Mouse (Mus musculus) liver, adult 2 months (tissue): ENCODE data around the gene Pcdh17.

ENCODE experiments used
- CTCF ChIP-seq: fragments of 200-500 bp; IDR thresholded peaks from 2 replicates; pipeline ENCODE4 v1.5.1; 2011; ENCODE audit warnings: low read depth, low read length, control low read depth
- POLR2A ChIP-seq: fragments of 200-500 bp; IDR thresholded peaks from 2 replicates; pipeline ENCODE4 v1.6.1; 2011; ENCODE audit warnings: low read length, control low read depth; ENCODE audit not compliant: insufficient read depth; ENCODE audit errors: extremely low read depth

- TF ChIP-seq CTCF (no peak), POLR2A (no peak)
These were observed 98.5 kb downstream of the Pcdh17 start for GRCm38 (mm10) chr14:84541838-84542237.
